Mouse (Mus musculus) limb, embryonic 14.5 days (tissue): ENCODE data around the gene Gnptg. TPM values are rescaled to one million over a fixed set of nuclear protein-coding genes. Genes with fewer than 3 reads are reported as not detected.

ENCODE experiments used
- ATAC-seq: fragments of 200-750 bp; cut with Nextera tagmentation; 2 replicates; pipeline ENCODE4 v1.8.0; 2017; ENCODE audit warnings: low read depth, moderate number of reproducible peaks, moderate TSS enrichment; ENCODE audit not compliant: low FRiP score
- DNase-seq: peaks from one replicate; pipeline ENCODE4 v3.0.0-alpha.2; 2015; ENCODE audit warnings: low spot score
- H3K27ac ChIP-seq: fragments of 300-500 bp; sonication (generic); replicated peaks from 2 replicates; pipeline ENCODE4 v1.5.1; 2014; ENCODE audit warnings: low read depth, mild to moderate bottlenecking, low read length, moderate library complexity, mixed read lengths
- H3K27me3 ChIP-seq: fragments of 300-500 bp; sonication (generic); 2 replicates; pipeline ENCODE4 v1.6.1; 2014; ENCODE audit warnings: low read length, mixed read lengths; ENCODE audit not compliant: control insufficient read depth, insufficient read depth
- H3K36me3 ChIP-seq: fragments of 300-500 bp; sonication (generic); 2 replicates; pipeline ENCODE4 v1.6.1; 2014; ENCODE audit warnings: mild to moderate bottlenecking, low read length, moderate library complexity, mixed read lengths; ENCODE audit not compliant: control insufficient read depth, insufficient read depth
- H3K4me1 ChIP-seq: fragments of 300-500 bp; sonication (generic); 2 replicates; pipeline ENCODE4 v1.6.1; 2014; ENCODE audit warnings: antibody characterized with exemption, low read length, mixed read lengths; ENCODE audit not compliant: control insufficient read depth, insufficient read depth
- H3K4me2 ChIP-seq: fragments of 300-500 bp; sonication (generic); replicated peaks from 2 replicates; pipeline ENCODE4 v1.6.1; 2014; ENCODE audit warnings: low read depth, mild to moderate bottlenecking, low read length, moderate library complexity; ENCODE audit not compliant: severe bottlenecking
- H3K4me3 ChIP-seq: fragments of 300-500 bp; sonication (generic); replicated peaks from 2 replicates; pipeline ENCODE4 v1.5.1; 2014; ENCODE audit warnings: low read length
- H3K9ac ChIP-seq: fragments of 300-500 bp; sonication (generic); 2 replicates; pipeline ENCODE4 v1.6.1; 2014; ENCODE audit warnings: mild to moderate bottlenecking, low read depth, low read length, moderate library complexity; ENCODE audit not compliant: severe bottlenecking
- H3K9me3 ChIP-seq: fragments of 300-500 bp; sonication (generic); 2 replicates; pipeline ENCODE4 v1.6.1; 2016; ENCODE audit warnings: low read length; ENCODE audit not compliant: control insufficient read depth
- POLR2A ChIP-seq: fragments of 200-500 bp; IDR thresholded peaks from 2 replicates; pipeline ENCODE4 v1.8.0; 2012; ENCODE audit warnings: inconsistent platforms, mild to moderate bottlenecking, moderate library complexity, borderline replicate concordance; ENCODE audit not compliant: insufficient read depth, insufficient read length; ENCODE audit errors: extremely low read depth
- WGBS: fragments of 180-500 bp; shearing (Covaris S2); extraction: QIAGEN DNeasy Blood & Tissue Kit; methylation state at CpG from one replicate; pipeline ENCODE4 v1.1.7; 2014; 5-methylcytosine and 5-hydroxymethylcytosine counted together
- polyA plus RNA-seq, 2 experiments: library from polyadenylated mRNA; depleted of rRNA in 1 of 2; stranded (reverse) in 1 of 2; unstranded in 1 of 2; fragments of >200 nt; fragmentation: Nextera tagmentation in 1 of 2; extraction: Ambion mirVana in 1 of 2; gene quantifications; 2 replicates each; pipeline versions ENCODE4 v1.2.1 to v1.2.3; 2012 to 2014

The Gnptg gene
- polyA plus RNA-seq, 2 experiments, result 29.4 to 30.9 TPM

- Histone ChIP-seq H3K4me1 (peaks cover 9% of the 10 kb centered on the region; the same call in 1 of the 2 replicates), H3K27ac (no peak overlapping the region), H3K9ac (peak overlapping the region; percentile 46), H3K36me3 (peaks cover 36% of the 10 kb centered on the region), H3K27me3 (no peaks in the 10 kb centered on the region), H3K4me3 (peak overlapping the region; percentile 39), H3K4me2 (peak overlapping the region; percentile 74), H3K9me3 (no peaks in the 10 kb centered on the region)
- ATAC-seq, result peak; percentile 83
- DNase-seq, result peak; percentile 35
- TF ChIP-seq POLR2A, result no peak
- WGBS, result 2% methylated on average over 15 of the region's 30 CpGs
Measured at GRCm38 (mm10) chr17:25221821-25222503, 18.0 kb downstream of the Gnptg start.

DNA sequence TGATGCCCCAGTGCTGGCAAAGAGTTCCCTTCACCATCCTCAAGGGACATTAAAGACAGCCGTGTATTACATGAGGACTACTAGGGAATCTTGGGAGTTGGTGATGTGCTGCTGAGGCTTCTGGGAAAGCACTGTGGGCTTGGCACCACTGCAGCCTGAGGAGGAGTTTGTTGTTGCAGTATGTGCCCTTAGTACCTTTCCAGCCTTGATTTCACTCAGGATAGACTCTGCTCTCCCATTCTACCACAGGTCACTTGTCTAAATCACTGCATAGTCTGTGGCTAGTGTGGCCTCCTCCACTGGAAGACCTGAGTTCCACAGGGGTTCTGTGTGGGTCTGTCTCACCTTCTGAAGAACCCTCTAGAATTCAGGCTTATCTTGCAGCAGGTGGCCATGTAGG, 19.2 kb downstream of the Gnptg start:
- H3K9ac ChIP-seq, result no peak overlapping the region

DNA sequence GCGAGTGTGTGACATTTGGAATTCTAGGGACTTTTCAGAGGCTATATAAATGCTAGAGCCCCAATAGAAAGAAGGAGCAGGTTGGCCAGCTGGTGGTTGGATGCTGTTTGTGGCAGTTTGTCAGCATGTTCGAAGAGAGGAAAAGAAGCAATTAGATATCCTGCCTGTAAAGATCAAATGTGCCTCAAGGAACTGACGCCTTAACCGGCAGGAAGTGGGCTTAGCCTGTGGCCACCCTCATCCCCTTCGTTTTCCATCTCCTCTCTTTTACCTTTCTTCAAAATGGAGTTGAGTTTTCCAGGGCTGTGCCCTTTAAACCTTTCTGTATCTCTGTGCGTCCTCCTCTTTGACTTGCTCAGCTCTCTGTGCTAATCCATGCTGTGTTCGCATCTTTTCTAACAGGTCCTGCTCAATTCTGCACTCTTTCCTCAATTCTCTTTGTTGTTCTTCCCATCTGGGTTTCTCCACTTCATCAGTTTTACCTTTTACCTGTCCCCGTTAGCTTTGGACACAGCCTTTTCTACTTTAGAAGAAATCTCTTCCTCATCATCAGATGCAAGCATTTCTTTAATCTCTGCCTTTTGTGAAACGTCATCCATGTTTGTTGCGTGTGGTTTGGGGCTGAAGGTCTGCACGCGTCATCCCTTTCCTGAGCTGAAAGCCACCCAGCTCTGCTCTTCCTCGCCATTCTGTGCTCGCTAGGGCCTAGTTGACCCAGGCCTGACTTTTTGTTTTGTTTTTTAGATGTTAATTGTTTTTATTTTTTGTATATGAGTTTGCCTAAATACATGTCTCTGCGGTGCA, 20.2 kb downstream of the Gnptg start:
- DNase-seq (no peak), ATAC-seq (no peak)
- Histone ChIP-seq H3K4me2 (no peak overlapping the region), H3K9ac (no peak overlapping the region), H3K4me3 (no peak overlapping the region), H3K36me3 (peaks cover 47% of the 10 kb centered on the region), H3K9me3 (no peaks in the 10 kb centered on the region), H3K27ac (no peak overlapping the region), H3K27me3 (no peaks in the 10 kb centered on the region), H3K4me1 (peaks cover 9% of the 10 kb centered on the region; the same call in 1 of the 2 replicates)
- TF ChIP-seq POLR2A, result no peak
- 88% methylated on average over 15 of the region's 15 CpGs for WGBS

More for the DNA sequence above, 19.2 kb downstream of the Gnptg start:
- H3K4me1 ChIP-seq, result peaks cover 9% of the 10 kb centered on the region; the same call in 1 of the 2 replicates
- H3K4me2 ChIP-seq, result no peak overlapping the region
- H3K27me3 ChIP-seq, result no peaks in the 10 kb centered on the region
- H3K4me3 ChIP-seq, result no peak overlapping the region
- DNase-seq (no peak), ATAC-seq (no peak)
- H3K36me3 ChIP-seq, result peaks cover 39% of the 10 kb centered on the region
- WGBS, result 74% methylated on average over 1 of the region's 1 CpGs
- no peaks in the 10 kb centered on the region for H3K9me3 ChIP-seq
- TF ChIP-seq POLR2A, result no peak
- no peak overlapping the region for H3K27ac ChIP-seq

DNA sequence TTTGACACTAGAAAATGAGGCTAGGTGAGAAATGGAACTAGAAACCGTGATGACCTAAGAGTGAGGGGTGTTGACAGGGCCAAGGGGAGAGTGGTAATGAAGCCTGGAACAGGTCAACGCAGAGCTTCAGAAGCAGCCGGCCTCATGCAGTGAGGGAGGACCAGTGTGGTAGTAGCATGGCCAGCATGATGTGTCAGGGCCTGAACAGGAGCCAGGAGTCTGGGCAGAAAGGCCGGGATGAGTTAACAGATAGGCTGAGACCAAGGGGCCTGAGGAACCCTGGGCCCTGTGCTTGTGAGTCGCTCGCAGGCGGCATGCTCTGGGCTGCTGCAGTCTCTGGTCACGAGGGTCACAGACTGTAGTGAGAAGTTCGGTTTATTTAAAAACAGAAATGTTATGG, 21.0 kb downstream of the Gnptg start:
- WGBS, result 87% methylated on average over 9 of the region's 9 CpGs
- H3K4me1 ChIP-seq, result peaks cover 9% of the 10 kb centered on the region; the same call in 1 of the 2 replicates
- H3K4me2 ChIP-seq, result no peak overlapping the region
- no peak overlapping the region for H3K4me3 ChIP-seq
- H3K36me3 ChIP-seq, result peaks cover 54% of the 10 kb centered on the region
- no peaks in the 10 kb centered on the region for H3K9me3 ChIP-seq
- DNase-seq (no peak), ATAC-seq (no peak)
- no peaks in the 10 kb centered on the region for H3K27me3 ChIP-seq
- no peak overlapping the region for H3K27ac ChIP-seq
- no peak for TF ChIP-seq POLR2A
- H3K9ac ChIP-seq, result no peak overlapping the region

- Histone ChIP-seq H3K27me3 (no peaks in the 10 kb centered on the region), H3K9ac (no peak overlapping the region), H3K27ac (no peak overlapping the region), H3K36me3 (peaks cover 81% of the 10 kb centered on the region), H3K4me1 (no peaks in the 10 kb centered on the region), H3K9me3 (no peaks in the 10 kb centered on the region), H3K4me2 (no peak overlapping the region), H3K4me3 (no peak overlapping the region)
- WGBS, result 95% methylated on average over 3 of the region's 3 CpGs
- no peak for TF ChIP-seq POLR2A
- DNase-seq, result no peak
- no peak for ATAC-seq
Measured at GRCm38 (mm10) chr17:25215431-25215830, 24.5 kb downstream of the Gnptg start.
